25 mouse cellular contexts compared by ENCODE assay signal in genomic region chr3:107823177-107823576, GRCm38 (mm10). TPM values are rescaled to one million over a fixed set of nuclear protein-coding genes. Genes with fewer than 3 reads are reported as not detected.
DNase-seq lines count a peak whose midpoint lies in the region; TF ChIP-seq lines count a peak whose summit lies in the region.
"Had no signal": no experiment of that assay in that cellular context is flagged by ENCODE, and none has a peak within 500 bp of the region (broad histone marks: within the 10 kb centered on the region; RNA-seq: fewer than 3 reads in every experiment).

No protein-coding gene starts in this region.

- no peaks in the 10 kb centered on the region for H3K36me3 ChIP-seq in heart, embryonic 10.5 days
- H3K36me3 ChIP-seq in ES-Bruce4 (ENCODE audit: control insufficient read depth, insufficient read depth, low read length, poor library complexity, severe bottlenecking) (no peaks in the 10 kb centered on the region), myocyte (ENCODE audit: control insufficient read depth, insufficient read depth) (no peaks in the 10 kb centered on the region)
- H3K36me3 ChIP-seq: forebrain, embryonic 10.5 days; hindbrain, embryonic 12.5 days; kidney, embryonic 15.5 days; midbrain, embryonic 15.5 days; neural tube, embryonic 12.5 days had no signal

- H3K9me3 ChIP-seq in heart, embryonic 10.5 days = no peaks in the 10 kb centered on the region
- H3K9me3 ChIP-seq in ES-Bruce4 (replicated peaks; ENCODE audit: control insufficient read depth, insufficient read depth, low read length, poor library complexity, severe bottlenecking) = no peaks in the 10 kb centered on the region
- H3K9me3 ChIP-seq: forebrain, embryonic 10.5 days; hindbrain, embryonic 12.5 days; kidney, embryonic 15.5 days; midbrain, embryonic 15.5 days; neural tube, embryonic 12.5 days had no signal

- H3K27me3 ChIP-seq in heart, embryonic 10.5 days (ENCODE audit: insufficient read depth, poor library complexity, severe bottlenecking) = no peaks in the 10 kb centered on the region
- H3K27me3 ChIP-seq in ES-Bruce4 (ENCODE audit: control insufficient read depth, insufficient read depth, low read length, poor library complexity, severe bottlenecking) = no peaks in the 10 kb centered on the region
- no peaks in the 10 kb centered on the region for H3K27me3 ChIP-seq in myocyte (ENCODE audit: control insufficient read depth, insufficient read depth, insufficient read length)
- H3K27me3 ChIP-seq: hindbrain, embryonic 12.5 days; kidney, embryonic 15.5 days; midbrain, embryonic 15.5 days; neural tube, embryonic 12.5 days had no signal

- 0 out of 2 replicates have a peak overlapping the region, but pooled peaks have one; percentile 11 for H3K27ac ChIP-seq in heart, embryonic 10.5 days
- peak overlapping the region; percentile 22 for H3K27ac ChIP-seq in ES-Bruce4 (ENCODE audit: insufficient read depth, low read length)
- H3K27ac ChIP-seq: forebrain, embryonic 10.5 days; hindbrain, embryonic 12.5 days; kidney, embryonic 15.5 days; midbrain, embryonic 15.5 days; neural tube, embryonic 12.5 days had no signal

- TF ChIP-seq POLR2A in ES-Bruce4 (IDR thresholded peaks at IDR 0.05; ENCODE audit: insufficient read depth, low read length) = no peak
- TF ChIP-seq POLR2A in myocyte (IDR thresholded peaks at IDR 0.05; ENCODE audit: insufficient read length, low read depth) = no peak

- H3K9ac ChIP-seq in ES-Bruce4 (ENCODE audit: low read depth, poor library complexity, severe bottlenecking) = no peak overlapping the region
- H3K9ac ChIP-seq: hindbrain, embryonic 12.5 days; kidney, embryonic 15.5 days; midbrain, embryonic 15.5 days; neural tube, embryonic 12.5 days had no signal

- peak; percentile 32; the same call in 1 of the 2 replicates for TF ChIP-seq EP300 in ES-Bruce4 (IDR thresholded peaks at IDR 0.05; ENCODE audit: insufficient read depth, low read depth, low read length)

- H3K79me2 ChIP-seq in myocyte (ENCODE audit: control insufficient read depth, insufficient read depth) = no peaks in the 10 kb centered on the region

- peak overlapping the region; percentile 51 for H3K4me2 ChIP-seq in myocyte (ENCODE audit: low read depth)
- H3K4me2 ChIP-seq: hindbrain, embryonic 12.5 days; kidney, embryonic 15.5 days; liver, embryonic 11.5 days; midbrain, embryonic 15.5 days; neural tube, embryonic 12.5 days had no signal

- H3ac ChIP-seq in myocyte (ENCODE audit: control insufficient read depth, insufficient read length) = no peak overlapping the region

- H3K4me3 ChIP-seq in heart, embryonic 10.5 days = no peak overlapping the region
- H3K4me3 ChIP-seq in ES-Bruce4 (ENCODE audit: low read depth, low read length) (no peak overlapping the region), myocyte (no peak overlapping the region)
- H3K4me3 ChIP-seq: forebrain, embryonic 10.5 days; hindbrain, embryonic 12.5 days; kidney, embryonic 15.5 days; midbrain, embryonic 15.5 days; neural tube, embryonic 12.5 days had no signal

- 82% methylated on average over 5 of the region's 5 CpGs for WGBS in heart, embryonic 10.5 days

- TF ChIP-seq CTCF in ES-Bruce4 (IDR thresholded peaks at IDR 0.05; ENCODE audit: low read depth, low read length) = no peak

- no peak for DNase-seq in heart, embryonic 10.5 days (ENCODE audit: low spot score)
- no peak for DNase-seq in heart, postnatal 4 days
- DNase-seq in WW6 (ENCODE audit: low read depth, low spot score) = peak; percentile 43
- no peak for DNase-seq in layer of hippocampus, adult 18-20 months (ENCODE audit: low spot score in 2 of 2)
- DNase-seq in natural killer cell, adult 2 months (ENCODE audit: low spot score in 2 of 2) = no peak
- DNase-seq in cerebellum, adult 8-10 months = no peak
- DNase-seq: adrenal gland, postnatal 10 days; cerebellum, adult 9-10 months; gastrocnemius, postnatal 14 days; layer of hippocampus, postnatal 36 days; thymus, postnatal 4 days had no signal

- peaks cover 30% of the 10 kb centered on the region for H3K4me1 ChIP-seq in heart, embryonic 10.5 days
- no peaks in the 10 kb centered on the region for H3K4me1 ChIP-seq in ES-Bruce4 (ENCODE audit: control insufficient read depth, insufficient read depth, low read length)
- H3K4me1 ChIP-seq: forebrain, embryonic 10.5 days; hindbrain, embryonic 12.5 days; midbrain, embryonic 15.5 days; neural tube, embryonic 12.5 days had no signal

TF ChIP-seq in myocyte, 11 proteins besides CTCF, POLR2A, EP300 and RAD21:
- TF ChIP-seq MAX (IDR thresholded peaks at IDR 0.05; ENCODE audit: low read depth) = no peak
- no peak for TF ChIP-seq TCF12 (IDR thresholded peaks at IDR 0.05; ENCODE audit: insufficient read depth, poor library complexity, severe bottlenecking)
- TF ChIP-seq MYOD1 (IDR thresholded peaks at IDR 0.05; ENCODE audit: control insufficient read depth in 1 of 3, insufficient read length in 2 of 3, low read depth in 2 of 3) = no peak

RNA-seq across cellular contexts. Expression of gene Eps8l3, which starts 53.9 kb away (rescaled TPM):
- polyA plus RNA-seq in heart, embryonic 10.5 days (2016; fragmentation: Nextera tagmentation; extraction: Ambion mirVana) = not detected in 2 replicates
- not detected for total RNA-seq in heart, postnatal 4 days (2021)
- polyA plus RNA-seq in ES-Bruce4 (2011; ENCODE audit: insufficient read depth, insufficient read length, low read depth, missing spikeins) = not detected in 2 replicates
- not detected for polyA plus RNA-seq in myocyte (2012; fragmentation: generic; extraction: Trizol)
- not detected for total RNA-seq in layer of hippocampus, adult 18-20 months (2021)
- total RNA-seq: adrenal gland, postnatal 10 days; gastrocnemius, postnatal 14 days; heart, adult 8-10 months; layer of hippocampus, postnatal 36 days; left cerebral cortex, postnatal 4 days; megakaryocyte, adult 5-6 weeks had no signal
- polyA plus RNA-seq: embryonic facial prominence, embryonic 14.5 days; forebrain, embryonic 10.5 days; heart, postnatal 0 days; hindbrain, embryonic 12.5 days; kidney, embryonic 15.5 days; liver, embryonic 11.5 days; lung, postnatal 0 days; neural tube, embryonic 12.5 days had no signal
